Mouse (Mus musculus) telencephalon, adult 2 months (tissue): Measurements from ENCODE around the gene Ccpg1.

Experiments
- DNase-seq: peaks from one replicate; pipeline ENCODE4 v3.0.0-alpha.2; 2011; ENCODE audit warnings: low read depth, low spot score

Ccpg1 gene

GRCm38 (mm10) chr9:73045204-73045603 is 60.0 kb downstream of the Ccpg1 start:
- no peak for DNase-seq

GRCm38 (mm10) chr9:73045711-73046110 is 60.5 kb downstream of the Ccpg1 start:
- DNase-seq, result no peak

GRCm38 (mm10) chr9:73047906-73048305 is 62.7 kb downstream of the Ccpg1 start:
- no peak for DNase-seq

GRCm38 (mm10) chr9:73048927-73049326 is 63.7 kb downstream of the Ccpg1 start:
- no peak for DNase-seq

- DNase-seq, result no peak
Observed at GRCm38 (mm10) chr9:73049833-73050232, 64.6 kb downstream of the Ccpg1 start.

GRCm38 (mm10) chr9:73050606-73051005 is 65.4 kb downstream of the Ccpg1 start:
- DNase-seq, result no peak

GRCm38 (mm10) chr9:73055441-73055911 is 70.2 kb downstream of the Ccpg1 start:
- no peak for DNase-seq

- DNase-seq, result no peak
Observed at GRCm38 (mm10) chr9:73059224-73059623, 74.0 kb downstream of the Ccpg1 start.

GRCm38 (mm10) chr9:73063621-73064290 is 78.5 kb downstream of the Ccpg1 start:
- DNase-seq, result no peak
